Mouse (Mus musculus) lung, adult 2 months (tissue): Measurements from ENCODE around the gene Gm43552. TPM values are rescaled to one million over a fixed set of nuclear protein-coding genes. Genes with fewer than 3 reads are reported as not detected.
A peak's percentile ranks its signal among the peaks of the same experiment; 100 is the strongest.
"Not testable (repeated sequence)": the region's sequence is repeated elsewhere in the genome, so short reads cannot be mapped to it uniquely, and the experiment has no call there.

ENCODE experiments used
- DNase-seq: peaks from one replicate; pipeline ENCODE4 v3.0.0; 2022
- H3K4me1 ChIP-seq: fragments of 200-500 bp; 2 replicates; pipeline ENCODE4 v1.6.1; 2011; ENCODE audit warnings: low read length; ENCODE audit not compliant: control insufficient read depth, insufficient read depth
- H3K4me3 ChIP-seq: fragments of 200-500 bp; replicated peaks from 2 replicates; pipeline ENCODE3; 2011; ENCODE audit warnings: low read depth, mild to moderate bottlenecking, control low read depth, low read length; ENCODE audit errors: extremely low read depth
- CTCF ChIP-seq: fragments of 200-500 bp; IDR thresholded peaks from 2 replicates; pipeline ENCODE4 v1.5.1; 2011; ENCODE audit warnings: mild to moderate bottlenecking, low read length, control low read depth; ENCODE audit not compliant: insufficient read depth
- POLR2A ChIP-seq: fragments of 200-500 bp; IDR thresholded peaks from 2 replicates; pipeline ENCODE4 v1.6.1; 2011; ENCODE audit warnings: low read depth, mild to moderate bottlenecking, control low read depth, low read length, borderline replicate concordance; ENCODE audit errors: extremely low read depth
- WGBS: fragments of 180-500 bp; shearing (Covaris S2); methylation state at CpG from one replicate; pipeline ENCODE4 v1.1.7; 2018; 5-methylcytosine and 5-hydroxymethylcytosine counted together
- polyA plus RNA-seq: library from polyadenylated mRNA; depleted of rRNA; stranded (reverse); fragments of >200 nt; gene quantifications from 2 replicates; pipeline ENCODE4 v1.2.3, GENCODE M21; 2012; rRNA removed

The Gm43552 gene
- polyA plus RNA-seq = not detected in 2 replicates

DNA sequence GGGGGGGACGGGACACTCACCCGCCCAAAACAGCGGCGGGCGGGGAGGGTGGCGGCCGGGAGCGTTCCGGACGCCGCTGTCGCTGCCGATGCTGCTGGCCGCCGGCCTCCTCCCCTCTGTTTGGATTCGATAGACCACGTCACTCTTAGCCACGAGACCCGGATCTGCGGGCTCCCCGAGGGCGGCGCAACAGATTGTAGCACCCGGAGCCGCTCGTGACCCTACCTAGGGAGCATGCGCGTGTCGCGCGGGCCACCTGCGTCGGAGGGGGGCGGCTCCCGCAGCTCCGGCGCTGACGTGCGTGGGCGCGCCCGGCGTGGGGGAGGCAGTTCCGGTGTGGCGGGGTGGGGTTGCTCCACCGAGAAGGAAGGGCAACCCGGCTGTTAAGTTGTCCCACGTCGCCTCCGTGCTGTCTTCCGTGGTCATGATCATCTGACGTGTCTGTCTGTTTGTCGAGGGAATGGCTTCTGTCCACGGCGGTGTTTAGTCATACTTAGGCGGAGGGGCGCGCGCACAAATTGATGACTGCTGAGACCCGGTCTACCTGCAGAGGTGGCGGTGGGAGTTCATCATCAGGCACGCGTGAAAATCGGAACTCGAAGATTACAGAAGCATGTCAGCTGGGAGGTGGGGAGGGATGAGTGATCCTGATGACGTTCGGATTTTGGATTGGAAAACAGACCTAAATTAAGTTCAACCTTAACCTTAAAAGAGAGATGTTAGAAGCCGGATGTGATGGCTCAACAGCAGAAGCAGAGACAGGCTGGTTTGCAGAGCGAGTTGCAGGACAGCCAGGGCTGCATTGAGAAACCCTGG is at the start of gene Gm43552:
Gene Gm43552, minus strand, starts transcription at position 118 of the 816 bp plus-strand sequence.
- under 1% methylated on average over 62 of the region's 69 CpGs for WGBS
- DNase-seq = peak; percentile 92
- TF ChIP-seq POLR2A (peak; percentile 77), CTCF (no peak)
- Histone ChIP-seq H3K4me3 (peak within 1 kb of the TSS; percentile 75), H3K4me1 (peaks cover 11% of the 10 kb centered on the region)

DNA sequence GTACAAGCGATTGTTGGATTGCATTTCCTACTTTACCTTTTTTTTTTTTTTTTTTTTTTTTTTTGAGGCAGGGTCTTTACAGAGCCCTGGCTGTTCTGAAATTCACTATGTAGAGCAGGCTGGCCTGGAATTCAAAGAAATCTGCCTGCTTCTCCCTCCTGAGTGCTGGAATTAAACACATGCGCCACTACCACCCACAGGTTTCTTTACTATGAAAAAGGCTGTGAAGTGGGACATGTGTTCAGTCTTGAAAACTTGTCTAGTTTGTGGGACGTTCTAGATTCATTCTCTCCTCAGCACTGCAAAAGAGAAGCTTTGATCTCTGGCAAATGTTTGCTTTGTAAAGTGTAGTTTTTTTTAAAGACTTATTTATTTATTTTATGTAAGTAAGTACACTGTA is 49.3 kb upstream of the Gm43552 start:
- TF ChIP-seq POLR2A = no peak
- no peak for TF ChIP-seq CTCF
- WGBS = 66% methylated on average over 3 of the region's 3 CpGs
- Histone ChIP-seq H3K4me1 (peaks cover 4% of the 10 kb centered on the region; the same call in 1 of the 2 replicates), H3K4me3 (no peak overlapping the region)
- DNase-seq = no peak

DNA sequence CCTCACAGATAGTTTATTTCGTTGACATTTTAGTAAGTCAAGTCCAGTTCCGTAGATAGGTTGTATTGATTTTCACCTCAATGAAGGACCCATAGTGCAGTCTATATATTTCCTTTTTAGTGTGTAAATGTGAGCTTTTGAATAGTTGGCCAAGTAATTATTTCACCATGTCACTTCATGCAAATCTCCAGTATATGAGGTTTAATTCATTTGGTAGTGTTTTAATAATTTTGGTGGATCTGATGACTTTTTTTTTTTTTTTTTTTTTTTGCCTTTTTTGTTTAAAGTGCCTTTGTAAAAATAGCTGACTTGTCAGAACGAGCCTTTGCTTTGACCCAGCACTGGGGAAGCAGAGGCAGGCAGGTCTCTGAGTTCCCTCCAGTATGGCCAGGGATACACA is 47.2 kb upstream of the Gm43552 start:
- no peak for DNase-seq
- WGBS = 87% methylated on average over 3 of the region's 3 CpGs
- peaks cover 4% of the 10 kb centered on the region; the same call in 1 of the 2 replicates for H3K4me1 ChIP-seq

DNA sequence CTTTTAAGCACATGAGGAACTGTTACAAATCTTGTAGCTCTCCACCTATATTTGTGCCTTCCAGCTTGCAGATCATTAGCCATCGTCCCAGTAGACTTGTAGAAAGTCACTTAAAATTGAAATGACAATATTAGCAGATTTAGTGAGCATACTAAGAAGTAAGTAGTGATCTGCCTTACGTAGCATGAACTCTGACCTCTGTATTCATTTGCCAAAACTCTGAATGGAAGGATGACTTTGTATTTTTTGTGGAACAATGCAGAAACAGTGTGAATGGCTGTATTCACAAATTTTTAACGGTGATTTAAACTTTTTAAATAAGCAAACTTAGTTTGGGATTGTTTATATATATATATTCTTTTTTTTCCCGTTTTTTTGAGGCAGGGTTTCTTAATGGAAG is 46.2 kb upstream of the Gm43552 start:
- Histone ChIP-seq H3K4me1 (peaks cover 4% of the 10 kb centered on the region; the same call in 1 of the 2 replicates), H3K4me3 (peak overlapping the region; percentile 13)
- TF ChIP-seq POLR2A (no peak), CTCF (no peak)
- 25% methylated on average over 4 of the region's 4 CpGs for WGBS
- no peak for DNase-seq

More for the DNA sequence above, 47.2 kb upstream of the Gm43552 start:
- TF ChIP-seq POLR2A (no peak), CTCF (no peak)
- H3K4me3 ChIP-seq = no peak overlapping the region

DNA sequence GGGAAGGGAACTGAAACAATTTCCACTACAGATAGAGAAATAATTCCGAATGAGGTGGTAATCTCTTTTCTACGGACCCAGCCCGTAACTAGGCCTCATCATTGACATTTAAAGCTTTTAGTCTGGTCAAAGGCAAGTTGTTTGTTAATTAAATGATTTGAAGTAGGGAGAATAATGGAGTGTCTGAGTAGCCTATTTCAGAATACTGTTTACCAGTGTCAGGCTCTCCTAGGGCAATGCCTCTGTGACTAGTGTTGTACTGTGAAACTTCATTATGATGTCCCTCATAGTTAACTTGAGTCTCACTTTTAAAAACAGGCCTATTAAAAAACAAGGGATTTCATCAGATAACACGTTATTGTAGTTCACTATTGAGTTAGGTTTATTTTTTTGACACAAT is 45.5 kb upstream of the Gm43552 start:
- WGBS = 1% methylated on average over 4 of the region's 4 CpGs
- peaks cover 4% of the 10 kb centered on the region; the same call in 1 of the 2 replicates for H3K4me1 ChIP-seq
- TF ChIP-seq POLR2A = no peak
- no peak for TF ChIP-seq CTCF
- peak overlapping the region; percentile 99 for H3K4me3 ChIP-seq
- DNase-seq = no peak

DNA sequence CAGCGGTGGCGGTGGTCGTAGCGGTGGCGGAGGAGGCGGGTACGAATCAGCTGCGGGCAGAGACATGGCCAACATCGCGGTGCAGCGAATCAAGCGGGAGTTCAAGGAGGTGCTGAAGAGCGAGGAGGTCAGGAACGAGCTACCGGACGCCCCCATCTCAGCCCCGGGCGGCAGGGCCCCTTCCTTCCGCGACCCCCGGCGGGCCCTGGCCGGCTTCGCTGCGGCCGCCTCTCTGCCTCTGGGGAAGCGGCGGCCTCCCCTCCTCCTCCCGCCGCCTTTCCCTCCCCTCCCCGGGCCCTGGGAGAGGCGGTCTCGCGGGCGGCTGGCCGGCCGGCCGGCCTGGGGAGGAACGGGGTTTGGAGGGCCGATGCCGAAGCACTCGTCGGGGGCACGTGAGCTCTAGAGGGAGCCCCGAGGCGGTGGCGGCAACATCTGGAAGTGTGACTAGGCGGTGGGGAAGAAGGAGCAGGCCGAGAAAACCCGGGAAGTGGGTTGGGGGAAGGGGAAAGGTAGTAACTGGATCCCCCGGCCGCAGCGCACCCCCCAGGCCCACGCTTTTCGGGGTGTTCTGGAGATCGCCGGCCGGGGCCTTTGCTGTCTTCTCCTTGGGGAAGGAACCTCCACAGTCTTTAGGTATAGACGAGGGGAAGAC is 44.9 kb upstream of the Gm43552 start:
- Histone ChIP-seq H3K4me3 (peak overlapping the region; percentile 99), H3K4me1 (peaks cover 4% of the 10 kb centered on the region; the same call in 1 of the 2 replicates)
- under 1% methylated on average over 54 of the region's 59 CpGs for WGBS
- DNase-seq = no peak
- no peak for TF ChIP-seq CTCF
- no peak for TF ChIP-seq POLR2A

DNA sequence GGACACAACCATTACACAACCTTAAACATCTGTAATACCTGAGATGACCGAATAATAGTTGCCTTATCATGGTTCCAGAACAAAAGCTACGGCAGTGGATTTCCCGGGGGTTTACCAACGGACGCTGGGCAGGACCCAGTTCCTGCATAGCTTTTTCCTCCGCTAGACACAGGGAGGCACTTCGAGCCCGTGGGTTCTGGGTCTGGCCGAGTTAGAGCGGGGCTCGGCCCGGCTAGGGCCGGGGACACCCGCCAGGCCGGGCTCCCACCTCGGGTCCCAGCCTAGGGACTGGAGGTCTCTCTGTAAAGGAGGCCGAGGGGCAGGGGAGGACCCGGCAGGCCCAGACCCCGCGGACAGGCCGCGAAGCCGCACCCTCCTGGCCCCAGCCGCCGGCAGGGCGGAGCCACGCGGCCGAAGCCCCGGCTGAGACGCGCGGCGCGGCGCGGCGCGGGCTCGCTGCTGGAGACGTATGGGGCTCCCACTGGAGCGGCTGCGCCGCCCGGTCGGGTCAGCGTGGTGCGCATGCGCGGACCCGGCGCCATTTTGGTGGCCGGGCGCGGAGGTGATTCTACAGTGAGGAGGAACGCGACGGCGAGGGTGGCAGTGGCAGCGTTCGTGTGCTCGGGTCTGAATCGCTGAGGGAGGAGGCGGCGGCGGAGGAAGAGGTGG is 44.3 kb upstream of the Gm43552 start, which contains the start of the genes Smim14 and Ube2k:
Gene Smim14, minus strand, starts transcription at position 434 of the 669 bp plus-strand sequence.
Gene Ube2k, plus strand, starts transcription at position 483 of the 669 bp plus-strand sequence.
- Histone ChIP-seq H3K4me1 (peaks cover 4% of the 10 kb centered on the region; the same call in 1 of the 2 replicates), H3K4me3 (peak within 1 kb of the TSS; percentile 99)
- no peak for TF ChIP-seq CTCF
- peak; percentile 81; the same call in 1 of the 2 replicates for TF ChIP-seq POLR2A
- peak; percentile 91 for DNase-seq
- WGBS = under 1% methylated on average over 66 of the region's 66 CpGs

DNA sequence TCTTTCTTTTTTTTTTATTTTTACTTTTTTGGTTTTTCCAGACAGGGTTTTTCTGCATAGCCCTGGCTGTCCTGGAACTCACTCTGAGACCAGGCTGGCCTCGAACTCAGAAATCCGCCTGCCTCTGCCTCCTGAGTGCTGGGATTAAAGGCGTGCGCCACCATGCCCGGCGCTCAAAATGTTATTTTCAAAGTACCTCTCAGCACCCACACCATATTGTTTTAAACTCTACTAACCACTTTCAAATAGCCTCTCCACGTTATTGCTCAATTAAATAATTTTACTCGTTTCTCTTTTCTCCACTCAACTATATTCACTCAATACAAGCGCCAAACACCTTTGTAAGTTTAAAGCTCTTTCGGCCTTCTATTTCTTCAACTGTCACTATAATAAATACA is 43.4 kb upstream of the Gm43552 start:
- H3K4me3 ChIP-seq = peak overlapping the region; percentile 4
- not testable (repeated sequence) for H3K4me1 ChIP-seq, DNase-seq
- WGBS = 68% methylated on average over 10 of the region's 10 CpGs

DNA sequence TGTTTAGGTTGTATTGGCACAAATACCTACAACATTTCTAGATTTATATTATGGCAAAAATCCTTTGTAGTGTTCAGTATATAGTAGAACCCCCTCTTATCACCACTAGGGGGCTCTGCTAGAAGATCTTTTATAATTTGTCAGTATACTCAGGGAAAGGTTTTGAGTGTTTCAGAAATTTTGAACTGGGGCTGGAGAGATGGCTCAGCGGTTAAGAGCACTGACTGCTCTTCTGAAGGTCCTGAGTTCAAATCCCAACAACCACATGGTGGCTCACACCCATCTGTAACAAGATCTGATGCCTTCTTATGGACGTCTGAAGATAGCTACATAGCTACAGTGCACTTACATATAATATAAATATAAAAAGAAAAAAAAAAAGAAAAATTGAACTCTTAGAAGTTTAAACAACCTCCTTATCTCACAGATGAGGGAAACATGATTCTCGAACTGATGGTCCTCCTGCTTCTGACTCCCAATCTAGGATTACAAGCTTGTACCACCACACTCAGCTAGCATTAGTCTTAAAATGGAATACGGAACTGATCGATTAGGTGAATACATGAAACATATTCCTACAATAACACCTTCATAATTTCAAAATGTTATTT is 42.9 kb upstream of the Gm43552 start:
- 40% methylated on average over 5 of the region's 5 CpGs for WGBS
- TF ChIP-seq CTCF = no peak
- TF ChIP-seq POLR2A = no peak
- Histone ChIP-seq H3K4me1 (peaks cover 4% of the 10 kb centered on the region; the same call in 1 of the 2 replicates), H3K4me3 (no peak overlapping the region)
- peak; percentile 22 for DNase-seq
